Mouse (Mus musculus): ENCODE results near the gene Ak3.

The Ak3 gene

GRCm38 (mm10) chr19:29047334-29048170 lies at the start of gene Ak3:
TSS of gene Ak3 (minus strand) at chr19:29047961.
- peak; percentile 67 for DNase-seq (ENCODE audit: low spot score)

- no peak for DNase-seq (ENCODE audit: low spot score)
Measured at GRCm38 (mm10) chr19:29092194-29092593, 44.4 kb upstream of the Ak3 start.

GRCm38 (mm10) chr19:29088628-29089027 lies 40.9 kb upstream of the Ak3 start:
- no peak for DNase-seq (ENCODE audit: low spot score)

- no peak for DNase-seq (ENCODE audit: low spot score)
Measured at GRCm38 (mm10) chr19:29074802-29075201, 27.0 kb upstream of the Ak3 start.

DNA sequence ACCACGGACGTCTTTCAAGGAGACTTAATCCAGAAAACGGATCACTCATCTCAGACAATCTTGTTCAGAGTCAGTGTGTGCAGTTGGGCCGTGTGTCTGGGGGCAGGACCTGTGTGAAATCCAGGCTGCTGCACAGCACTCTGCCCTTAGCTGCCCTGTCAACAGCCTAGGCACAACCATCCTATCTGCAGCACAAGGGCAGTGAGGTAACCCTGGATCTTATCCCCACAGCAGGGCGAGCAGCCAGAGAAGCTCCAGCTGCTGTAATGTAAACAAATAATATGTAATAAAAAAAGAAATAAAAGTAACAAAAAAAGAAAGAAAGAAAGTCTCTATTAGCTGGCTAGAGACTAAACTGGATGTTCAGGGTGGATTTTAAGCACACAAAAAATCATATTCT lies 21.4 kb upstream of the Ak3 start:
- no peak for DNase-seq (ENCODE audit: low spot score)

GRCm38 (mm10) chr19:29066981-29067471 lies 19.3 kb upstream of the Ak3 start:
- DNase-seq (ENCODE audit: low spot score): no peak

GRCm38 (mm10) chr19:29064451-29065102 lies 16.8 kb upstream of the Ak3 start:
- DNase-seq (ENCODE audit: low spot score): no peak

DNA sequence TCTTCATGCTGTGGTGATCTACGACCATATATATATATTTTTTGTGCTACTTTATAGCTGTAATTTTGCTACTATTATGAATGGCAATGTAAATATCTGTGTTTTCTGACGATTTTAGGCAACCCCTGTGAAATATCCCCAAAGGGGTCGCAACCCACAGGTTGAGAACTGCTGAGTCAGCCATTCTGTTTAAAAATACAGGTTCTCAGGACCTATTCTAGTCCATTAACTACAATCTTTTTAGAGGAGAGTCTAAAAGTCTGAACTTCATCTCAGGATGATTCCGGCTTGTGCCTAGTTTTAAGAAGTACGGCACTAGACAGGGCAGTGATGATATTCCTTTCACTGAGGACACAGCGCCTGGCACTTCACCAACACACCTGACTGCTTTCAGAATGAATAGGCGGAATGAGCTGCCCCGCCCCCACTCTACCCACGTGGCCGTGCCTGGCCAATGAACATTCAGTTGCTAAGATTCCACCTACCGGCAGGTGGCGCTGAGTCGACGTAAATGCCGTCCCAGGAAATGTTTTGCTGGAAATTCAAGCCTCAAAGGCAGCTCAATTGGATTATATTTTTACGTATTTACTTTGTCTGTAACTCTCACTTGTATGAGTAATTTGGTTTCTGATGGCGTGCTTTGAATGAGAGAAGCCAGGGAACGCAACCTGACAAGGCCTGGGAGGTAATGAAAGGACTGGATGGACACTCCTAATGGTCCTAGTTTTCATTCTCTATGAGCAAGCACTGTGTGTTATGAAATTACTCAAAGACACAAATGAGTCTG lies 16.0 kb upstream of the Ak3 start:
- peak; percentile 82 for DNase-seq (ENCODE audit: low spot score)

DNA sequence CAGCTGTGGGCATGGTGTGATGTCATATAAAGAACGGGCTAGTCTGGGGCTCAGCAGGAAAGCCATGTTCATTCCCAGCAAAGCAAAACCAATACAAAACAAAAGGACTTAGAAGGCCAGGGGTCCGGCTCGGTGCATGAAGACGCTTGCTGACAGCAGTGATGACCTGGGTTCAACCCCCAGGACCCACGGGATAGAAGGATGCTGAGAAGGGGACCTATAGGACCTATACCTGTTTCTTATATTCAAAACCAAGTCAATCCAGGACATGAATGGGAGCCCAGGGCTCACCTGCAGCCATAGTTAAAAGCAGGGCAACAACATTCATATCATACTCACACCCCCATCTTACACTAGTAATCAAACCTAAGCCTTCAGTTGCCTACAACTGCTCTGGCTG lies 15.2 kb upstream of the Ak3 start:
- no peak for DNase-seq (ENCODE audit: low spot score)

DNA sequence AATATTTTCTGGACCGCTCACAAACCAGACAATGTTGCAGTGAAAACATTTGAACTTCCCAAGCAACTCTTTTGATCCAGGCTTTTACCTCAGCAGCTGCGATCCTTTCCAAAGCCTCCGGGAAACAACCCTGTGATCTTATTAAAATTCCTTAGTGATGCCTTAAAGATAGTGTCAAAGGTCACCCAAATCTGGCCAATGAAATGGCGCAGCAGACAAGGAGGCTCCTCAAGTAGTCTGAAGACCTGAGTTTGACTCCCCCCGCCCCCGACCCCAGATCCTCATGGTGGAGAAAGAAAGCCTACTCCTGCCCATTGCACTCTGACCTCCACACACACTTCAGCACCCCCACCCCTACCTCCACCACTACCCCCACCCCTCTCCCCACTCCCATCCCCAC lies 12.5 kb upstream of the Ak3 start:
- no peak for DNase-seq (ENCODE audit: low spot score)

GRCm38 (mm10) chr19:29059688-29060087 lies 11.9 kb upstream of the Ak3 start:
- DNase-seq (ENCODE audit: low spot score): no peak

GRCm38 (mm10) chr19:29058741-29059140 lies 11.0 kb upstream of the Ak3 start:
- DNase-seq (ENCODE audit: low spot score): no peak

GRCm38 (mm10) chr19:29055469-29055868 lies 7.7 kb upstream of the Ak3 start:
- DNase-seq (ENCODE audit: low spot score): no peak

GRCm38 (mm10) chr19:29054594-29054993 lies 6.8 kb upstream of the Ak3 start:
- no peak for DNase-seq (ENCODE audit: low spot score)

DNA sequence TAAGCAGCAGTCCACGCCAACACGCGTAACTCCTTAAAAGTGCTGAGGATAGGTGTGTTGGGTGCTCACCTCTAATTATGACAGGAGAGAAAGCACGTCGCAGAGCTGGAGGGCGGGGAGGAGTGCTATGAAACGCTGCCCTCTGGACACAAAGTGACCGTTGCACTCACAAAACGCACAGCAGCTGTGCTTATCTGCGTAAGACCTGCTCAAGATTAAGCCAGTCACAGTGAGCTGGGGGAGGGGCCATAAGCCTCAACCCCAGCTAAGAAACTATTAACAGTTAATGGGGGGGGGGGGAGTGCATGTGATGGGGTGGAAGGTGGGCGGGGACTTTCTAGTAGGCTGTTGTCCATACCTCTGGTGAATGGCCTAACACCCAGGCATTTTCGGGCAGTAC lies 5.0 kb upstream of the Ak3 start:
- no peak for DNase-seq (ENCODE audit: low spot score)

DNA sequence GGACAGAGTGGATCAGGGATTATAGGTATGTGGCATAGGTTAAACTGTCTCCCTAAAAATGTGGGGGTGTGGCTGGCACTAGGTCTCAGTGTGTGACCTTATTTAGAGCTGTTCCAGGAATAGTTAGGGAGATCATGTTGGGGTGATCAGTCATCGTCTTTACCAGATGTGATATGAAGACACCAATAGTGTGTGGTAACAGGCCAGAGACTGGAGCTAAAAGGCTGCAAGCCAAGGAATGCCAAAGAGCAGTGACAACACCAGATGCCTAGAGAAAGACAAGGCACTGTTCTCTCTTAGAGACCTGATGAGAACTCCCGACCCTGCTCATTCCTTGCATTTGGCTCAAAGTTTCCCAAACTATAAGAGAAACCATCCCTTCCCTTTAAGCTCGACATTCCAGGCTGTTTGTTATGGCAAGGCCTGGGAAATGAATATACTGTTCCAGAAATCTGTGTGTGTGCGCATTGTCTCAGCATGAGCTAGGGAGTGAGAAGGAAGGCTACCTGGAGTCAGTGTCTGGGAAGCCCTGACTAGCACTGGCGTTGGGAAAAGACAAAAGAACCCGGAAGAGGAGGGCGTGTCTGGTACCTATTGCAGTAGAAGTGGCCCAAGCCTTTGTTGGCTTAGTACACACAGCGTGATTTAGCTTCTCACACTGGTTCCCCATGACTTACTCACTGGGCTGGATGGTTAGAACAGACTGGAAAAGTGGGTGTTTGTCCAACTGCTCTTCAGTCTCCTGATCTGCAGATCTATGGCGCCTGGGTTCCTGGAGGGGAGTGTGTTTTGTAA lies 2.6 kb upstream of the Ak3 start:
- DNase-seq (ENCODE audit: low spot score): no peak

- DNase-seq (ENCODE audit: low spot score): no peak
Measured at GRCm38 (mm10) chr19:29049401-29050075, 1.8 kb upstream of the Ak3 start.

DNA sequence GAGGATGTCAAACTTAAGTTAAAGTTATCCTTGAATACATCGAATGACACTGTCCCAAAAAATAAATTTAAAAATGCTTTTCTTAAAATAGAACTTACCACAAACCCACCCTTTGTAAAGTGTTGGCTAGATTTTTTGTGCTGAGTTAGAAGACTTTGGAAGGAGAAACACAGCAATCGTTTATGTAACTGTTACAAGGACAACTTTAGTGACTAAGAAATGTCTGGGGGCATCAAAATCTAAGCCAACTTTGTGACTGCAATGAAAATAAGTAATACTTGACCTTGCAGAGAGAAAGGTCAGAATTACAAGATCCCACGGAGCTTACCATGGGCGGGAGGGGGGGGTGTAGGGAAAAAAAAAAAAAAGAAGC lies 814 bp downstream of the Ak3 start:
- DNase-seq (ENCODE audit: low spot score): no peak

GRCm38 (mm10) chr19:29045956-29046650 lies 1.7 kb downstream of the Ak3 start:
- no peak for DNase-seq (ENCODE audit: low spot score)

DNA sequence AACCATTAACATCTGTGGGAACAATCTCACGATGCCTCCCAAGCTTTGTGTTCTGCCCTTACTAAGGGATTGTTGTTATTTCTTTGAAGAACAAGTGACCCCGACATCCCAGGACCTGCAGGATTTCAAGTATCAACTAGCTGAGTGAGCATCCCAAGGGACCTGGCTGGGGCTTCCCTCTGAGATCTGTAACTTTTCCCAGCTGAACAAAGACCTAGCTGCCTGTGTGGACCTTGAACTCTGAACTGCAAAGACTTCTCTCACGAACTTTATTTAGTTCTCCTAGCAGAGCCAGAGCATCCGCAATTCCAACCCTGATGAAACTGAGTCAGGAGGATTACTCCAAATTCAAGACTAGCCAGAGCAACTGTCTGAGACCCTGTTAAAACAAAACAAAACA lies 2.4 kb downstream of the Ak3 start:
- DNase-seq (ENCODE audit: low spot score): no peak

- DNase-seq (ENCODE audit: low spot score): no peak
Measured at GRCm38 (mm10) chr19:29044353-29044768, 3.4 kb downstream of the Ak3 start.

All from ovary, postnatal 10 days (tissue).